Mouse (Mus musculus): ENCODE measurements around the gene Cadps. TPM values are rescaled to one million over a fixed set of nuclear protein-coding genes. Genes with fewer than 3 reads are reported as not detected.

Gene Cadps
- polyA plus RNA-seq, 1 experiment from 2014 or later = 2.3 TPM

- no peak overlapping the region for H3K4me2 ChIP-seq (ENCODE audit: low read depth, low read length)
Measured at GRCm38 (mm10) chr14:12388192-12388795, 434.6 kb downstream of the Cadps start.

DNA sequence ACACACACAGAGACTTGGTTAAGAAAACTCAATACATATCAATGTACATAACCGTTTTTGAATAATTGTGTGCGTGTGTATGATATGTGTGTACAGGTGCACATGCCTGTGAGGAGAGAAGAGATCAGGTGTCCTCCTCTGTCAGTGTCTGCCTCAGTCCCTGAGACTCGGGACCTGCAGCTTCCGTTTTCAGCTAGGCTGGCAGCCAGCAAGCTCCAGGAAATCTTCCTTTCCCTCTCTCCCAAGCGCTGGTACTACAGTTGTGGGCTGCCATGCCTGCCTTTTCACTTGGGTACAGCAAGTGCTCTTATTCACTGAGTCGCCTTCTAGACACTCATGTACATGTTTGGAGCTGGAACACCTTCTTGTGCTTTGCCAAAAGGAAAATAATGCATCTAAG is 435.7 kb downstream of the Cadps start:
- Histone ChIP-seq H3K27me3 (ENCODE audit: control insufficient read depth, insufficient read depth, low read length) (no peaks in the 10 kb centered on the region), H3K4me2 (ENCODE audit: low read depth, low read length) (no peak overlapping the region), H3K9ac (ENCODE audit: low read length) (no peak overlapping the region), H3K4me1 (ENCODE audit: control insufficient read depth, insufficient read depth, low read length) (no peaks in the 10 kb centered on the region), H3K27ac (ENCODE audit: low read length) (no peak overlapping the region), H3K36me3 (ENCODE audit: control insufficient read depth, insufficient read depth, low read length) (no peaks in the 10 kb centered on the region), H3K9me3 (replicated peaks; ENCODE audit: control insufficient read depth, low read length) (no peaks in the 10 kb centered on the region), H3K4me3 (replicated peaks; ENCODE audit: low read length) (no peak overlapping the region)
- 62% methylated on average over 6 of the region's 6 CpGs for WGBS
- ATAC-seq (ENCODE audit: insufficient read depth, low FRiP score) = no peak

More at GRCm38 (mm10) chr14:12388192-12388795, 434.6 kb downstream of the Cadps start:
- 40% methylated on average over 4 of the region's 4 CpGs for WGBS
- ATAC-seq (ENCODE audit: insufficient read depth, low FRiP score) = no peak
- no peaks in the 10 kb centered on the region for H3K9me3 ChIP-seq (replicated peaks; ENCODE audit: control insufficient read depth, low read length)
- no peaks in the 10 kb centered on the region for H3K36me3 ChIP-seq (ENCODE audit: control insufficient read depth, insufficient read depth, low read length)
- no peaks in the 10 kb centered on the region for H3K4me1 ChIP-seq (ENCODE audit: control insufficient read depth, insufficient read depth, low read length)
- no peak overlapping the region for H3K9ac ChIP-seq (ENCODE audit: low read length)
- H3K27ac ChIP-seq (ENCODE audit: low read length) = no peak overlapping the region
- H3K4me3 ChIP-seq (replicated peaks; ENCODE audit: low read length) = no peak overlapping the region
- H3K27me3 ChIP-seq (ENCODE audit: control insufficient read depth, insufficient read depth, low read length) = no peaks in the 10 kb centered on the region

DNA sequence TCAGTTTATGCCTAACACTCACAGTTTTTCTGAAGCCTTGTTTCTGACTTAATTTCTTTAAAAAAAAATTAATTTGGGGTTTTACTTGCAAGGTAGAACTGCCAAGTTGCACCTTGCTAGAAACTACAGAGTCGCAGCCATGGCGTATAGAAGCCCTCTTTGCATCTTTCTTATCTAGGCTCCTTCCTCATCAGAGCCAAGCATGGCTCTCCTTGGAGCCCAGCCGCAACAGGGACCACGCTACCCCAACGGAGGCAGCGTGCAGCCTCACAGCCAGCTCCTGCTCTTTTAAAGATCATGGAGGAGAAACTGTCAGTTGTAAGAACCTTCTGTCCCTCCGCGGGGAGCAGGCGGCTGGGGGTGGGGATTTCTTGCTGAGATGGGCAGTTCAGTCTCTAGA is 445.0 kb downstream of the Cadps start:
- ATAC-seq (ENCODE audit: insufficient read depth, low FRiP score) = no peak
- Histone ChIP-seq H3K9me3 (replicated peaks; ENCODE audit: control insufficient read depth, low read length) (no peaks in the 10 kb centered on the region), H3K36me3 (ENCODE audit: control insufficient read depth, insufficient read depth, low read length) (no peaks in the 10 kb centered on the region), H3K4me3 (replicated peaks; ENCODE audit: low read length) (no peak overlapping the region), H3K4me2 (ENCODE audit: low read depth, low read length) (no peak overlapping the region), H3K27ac (ENCODE audit: low read length) (no peak overlapping the region), H3K9ac (ENCODE audit: low read length) (no peak overlapping the region), H3K27me3 (ENCODE audit: control insufficient read depth, insufficient read depth, low read length) (no peaks in the 10 kb centered on the region; the same call in 1 of the 2 replicates), H3K4me1 (ENCODE audit: control insufficient read depth, insufficient read depth, low read length) (no peaks in the 10 kb centered on the region)
- 25% methylated on average over 9 of the region's 9 CpGs for WGBS

- 85% methylated on average over 2 of the region's 2 CpGs for WGBS
- Histone ChIP-seq H3K4me2 (ENCODE audit: low read depth, low read length) (no peak overlapping the region), H3K36me3 (ENCODE audit: control insufficient read depth, insufficient read depth, low read length) (no peaks in the 10 kb centered on the region), H3K4me3 (replicated peaks; ENCODE audit: low read length) (no peak overlapping the region), H3K27ac (ENCODE audit: low read length) (no peak overlapping the region), H3K4me1 (ENCODE audit: control insufficient read depth, insufficient read depth, low read length) (no peaks in the 10 kb centered on the region), H3K27me3 (ENCODE audit: control insufficient read depth, insufficient read depth, low read length) (no peaks in the 10 kb centered on the region; the same call in 1 of the 2 replicates), H3K9me3 (replicated peaks; ENCODE audit: control insufficient read depth, low read length) (no peaks in the 10 kb centered on the region), H3K9ac (ENCODE audit: low read length) (no peak overlapping the region)
- ATAC-seq (ENCODE audit: insufficient read depth, low FRiP score) = no peak
Measured at GRCm38 (mm10) chr14:12377289-12377688, 445.6 kb downstream of the Cadps start.

DNA sequence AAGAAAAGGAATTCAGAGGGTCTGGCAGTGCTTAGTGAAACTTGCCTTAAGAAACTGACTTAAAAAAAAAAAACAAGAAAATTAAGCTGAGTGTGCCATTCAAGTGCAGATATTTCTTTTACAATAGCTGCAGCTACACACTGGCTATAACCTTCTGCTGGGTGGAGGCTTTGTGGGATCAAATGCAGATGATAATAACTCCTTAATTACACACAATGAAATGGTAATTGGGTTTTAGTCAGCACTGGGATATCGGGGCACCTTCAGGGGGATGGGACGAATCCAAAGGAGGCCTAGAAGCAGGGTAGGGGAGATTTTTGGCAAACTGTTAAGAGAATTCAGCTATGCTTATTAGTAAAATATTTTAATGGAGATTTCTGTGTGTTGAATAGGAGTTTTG is 447.4 kb downstream of the Cadps start:
- Histone ChIP-seq H3K9me3 (replicated peaks; ENCODE audit: control insufficient read depth, low read length) (no peaks in the 10 kb centered on the region), H3K4me1 (ENCODE audit: control insufficient read depth, insufficient read depth, low read length) (no peaks in the 10 kb centered on the region), H3K36me3 (ENCODE audit: control insufficient read depth, insufficient read depth, low read length) (no peaks in the 10 kb centered on the region), H3K27ac (ENCODE audit: low read length) (no peak overlapping the region), H3K4me3 (replicated peaks; ENCODE audit: low read length) (no peak overlapping the region), H3K9ac (ENCODE audit: low read length) (no peak overlapping the region), H3K4me2 (ENCODE audit: low read depth, low read length) (no peak overlapping the region), H3K27me3 (ENCODE audit: control insufficient read depth, insufficient read depth, low read length) (no peaks in the 10 kb centered on the region; the same call in 1 of the 2 replicates)
- ATAC-seq (ENCODE audit: insufficient read depth, low FRiP score) = no peak
- WGBS = 80% methylated on average over 2 of the region's 2 CpGs

DNA sequence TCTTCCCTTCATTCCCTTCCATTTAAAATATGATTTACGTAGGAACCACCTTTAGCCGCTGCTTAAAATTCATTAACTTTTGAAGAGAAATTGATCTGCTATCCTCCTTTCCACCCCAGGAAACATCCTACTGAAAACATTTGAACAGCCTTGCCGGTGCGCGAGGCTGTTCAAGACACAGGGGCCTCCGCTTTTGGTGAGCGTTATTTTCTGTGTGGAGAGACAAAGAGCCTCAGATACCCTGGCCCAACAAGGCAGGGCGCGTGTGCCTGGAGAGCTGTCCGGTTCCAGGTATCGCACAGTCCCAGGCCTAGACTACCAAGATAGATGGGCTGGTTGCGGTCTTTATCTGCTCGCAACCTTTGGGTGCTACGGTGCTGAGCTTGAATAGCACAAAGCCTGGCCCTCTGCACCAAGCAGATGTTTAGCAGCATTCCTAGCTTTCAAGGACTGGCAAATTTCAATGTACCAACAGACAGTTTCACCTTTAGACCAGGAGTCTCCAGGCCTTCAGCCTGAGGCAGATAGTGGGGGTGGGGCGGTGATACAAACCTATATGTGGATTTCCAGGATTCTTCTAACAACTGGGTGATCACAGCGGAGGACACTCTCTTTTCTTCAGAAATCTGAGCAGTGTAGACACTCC is 472.5 kb downstream of the Cadps start:
- H3K9me3 ChIP-seq (replicated peaks; ENCODE audit: control insufficient read depth, low read length) = no peaks in the 10 kb centered on the region; the same call in 1 of the 2 replicates
- no peak overlapping the region for H3K27ac ChIP-seq (ENCODE audit: low read length)
- H3K4me1 ChIP-seq (ENCODE audit: control insufficient read depth, insufficient read depth, low read length) = peaks cover 1% of the 10 kb centered on the region; the same call in 1 of the 2 replicates
- no peaks in the 10 kb centered on the region for H3K36me3 ChIP-seq (ENCODE audit: control insufficient read depth, insufficient read depth, low read length)
- H3K4me3 ChIP-seq (replicated peaks; ENCODE audit: low read length) = no peak overlapping the region
- peaks cover 69% of the 10 kb centered on the region for H3K27me3 ChIP-seq (ENCODE audit: control insufficient read depth, insufficient read depth, low read length)
- no peak overlapping the region for H3K4me2 ChIP-seq (ENCODE audit: low read depth, low read length)
- no peak overlapping the region for H3K9ac ChIP-seq (ENCODE audit: low read length)
- 10% methylated on average over 16 of the region's 16 CpGs for whole genome bisulfite sequencing
- ATAC-seq (ENCODE audit: insufficient read depth, low FRiP score) = no peak

DNA sequence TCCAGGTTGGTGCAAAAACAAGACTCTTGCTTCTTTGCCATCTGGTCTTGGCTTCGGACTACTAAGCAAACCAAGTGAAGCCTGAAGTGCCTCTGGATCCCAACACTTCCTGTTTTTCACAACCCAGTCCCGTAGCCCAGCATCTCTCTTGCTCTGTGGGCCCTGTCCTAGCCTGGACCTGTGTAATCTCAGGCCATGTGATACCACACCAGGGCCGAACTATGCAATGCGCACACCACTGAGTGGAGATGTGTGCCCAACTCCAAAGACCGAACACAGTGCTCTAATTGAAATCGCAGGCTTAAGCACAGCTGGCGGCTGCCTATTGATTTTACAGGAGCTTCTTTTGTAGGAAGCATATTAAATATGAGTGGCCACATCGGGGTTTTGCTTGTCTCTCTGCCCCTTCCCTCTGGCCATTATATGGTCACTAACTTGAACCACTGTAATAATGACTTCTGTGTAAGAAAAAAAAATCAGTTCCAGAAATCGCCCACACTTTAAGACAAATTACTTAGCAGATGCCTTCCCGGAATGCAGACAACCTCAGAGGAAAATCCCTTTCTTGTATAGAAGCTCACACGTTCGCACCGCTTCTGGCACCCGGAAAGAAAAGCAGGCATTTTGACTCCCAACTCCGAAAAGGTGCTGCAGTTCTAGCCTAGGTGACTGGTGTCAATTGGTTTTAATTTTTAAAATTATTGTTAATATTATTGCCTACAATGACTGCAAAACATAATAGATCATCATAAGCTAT is 473.4 kb downstream of the Cadps start:
- Histone ChIP-seq H3K4me2 (ENCODE audit: low read depth, low read length) (no peak overlapping the region), H3K36me3 (ENCODE audit: control insufficient read depth, insufficient read depth, low read length) (no peaks in the 10 kb centered on the region), H3K4me3 (replicated peaks; ENCODE audit: low read length) (no peak overlapping the region), H3K27me3 (ENCODE audit: control insufficient read depth, insufficient read depth, low read length) (peaks cover 78% of the 10 kb centered on the region), H3K9me3 (replicated peaks; ENCODE audit: control insufficient read depth, low read length) (no peaks in the 10 kb centered on the region; the same call in 1 of the 2 replicates), H3K4me1 (ENCODE audit: control insufficient read depth, insufficient read depth, low read length) (peaks cover 8% of the 10 kb centered on the region), H3K9ac (ENCODE audit: low read length) (no peak overlapping the region), H3K27ac (ENCODE audit: low read length) (no peak overlapping the region)
- WGBS = 10% methylated on average over 15 of the region's 15 CpGs
- ATAC-seq (ENCODE audit: insufficient read depth, low FRiP score) = no peak

GRCm38 (mm10) chr14:12348089-12348488 is 474.8 kb downstream of the Cadps start, which contains the start of gene Fezf2:
Fezf2 (minus strand) TSS chr14:12348189.
- no peaks in the 10 kb centered on the region; the same call in 1 of the 2 replicates for H3K9me3 ChIP-seq (replicated peaks; ENCODE audit: control insufficient read depth, low read length)
- H3K9ac ChIP-seq (ENCODE audit: low read length) = no peak within 1 kb of the TSS
- H3K27me3 ChIP-seq (ENCODE audit: control insufficient read depth, insufficient read depth, low read length) = peaks cover 87% of the 10 kb centered on the region
- peak within 1 kb of the TSS; percentile 31; the same call in 1 of the 2 replicates for H3K4me3 ChIP-seq (replicated peaks; ENCODE audit: low read length)
- H3K4me1 ChIP-seq (ENCODE audit: control insufficient read depth, insufficient read depth, low read length) = peaks cover 8% of the 10 kb centered on the region
- ATAC-seq (ENCODE audit: insufficient read depth, low FRiP score) = no peak
- no peak within 1 kb of the TSS for H3K27ac ChIP-seq (ENCODE audit: low read length)
- WGBS = 9% methylated on average over 2 of the region's 2 CpGs
- no peaks in the 10 kb centered on the region for H3K36me3 ChIP-seq (ENCODE audit: control insufficient read depth, insufficient read depth, low read length)
- no peak within 1 kb of the TSS for H3K4me2 ChIP-seq (ENCODE audit: low read depth, low read length)
